Mouse (Mus musculus): ENCODE results near the gene Got2. TPM values are rescaled to one million over a fixed set of nuclear protein-coding genes. Genes with fewer than 3 reads are reported as not detected.
"Not testable (repeated sequence)": the region's sequence is repeated elsewhere in the genome, so short reads cannot be mapped to it uniquely, and the experiment has no call there.

Got2 gene
- polyA plus RNA-seq, 1 experiment: 38.4 TPM

DNA sequence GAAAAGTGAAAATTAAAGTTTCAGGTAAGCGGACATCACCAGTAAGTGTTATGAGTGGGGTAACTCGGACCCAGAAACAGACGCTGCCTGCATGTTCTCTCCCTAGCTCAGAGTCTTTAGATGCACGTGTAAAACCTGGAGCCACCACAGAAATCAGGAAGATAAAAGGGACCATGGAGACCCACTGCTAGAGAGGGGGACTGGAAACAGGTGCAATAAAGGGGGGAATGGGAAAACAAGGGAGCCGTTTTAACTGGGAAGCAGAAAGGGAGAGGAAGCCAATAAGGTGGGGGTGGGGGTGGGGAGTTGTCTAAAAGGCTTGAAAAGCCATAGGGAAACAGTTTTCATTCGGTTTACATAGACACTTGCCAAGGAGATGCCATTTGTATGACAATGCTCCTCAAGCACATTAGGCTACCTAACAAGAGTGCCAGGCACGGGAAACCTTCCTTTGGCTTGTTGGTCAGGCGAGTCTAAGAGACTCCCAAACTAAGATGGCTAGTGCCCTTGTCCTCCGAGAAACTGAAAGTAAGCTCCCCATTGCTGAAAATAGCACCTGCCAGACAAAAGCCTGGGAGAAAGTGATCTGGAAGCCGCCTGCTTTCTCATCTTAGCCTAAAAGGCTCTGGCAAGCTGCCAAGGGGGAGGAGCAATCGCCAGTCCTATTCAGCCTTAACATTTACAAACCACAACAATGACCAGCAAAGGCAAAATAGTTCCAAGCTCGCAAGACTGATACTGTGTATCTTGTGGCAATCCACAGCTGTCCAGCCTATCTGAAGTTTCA is 10.0 kb downstream of the Got2 start:
- H3K4me1 ChIP-seq (ENCODE audit: control insufficient read depth, insufficient read depth, insufficient read length): no peaks in the 10 kb centered on the region
- no peaks in the 10 kb centered on the region for H3K27me3 ChIP-seq (ENCODE audit: control insufficient read depth, insufficient read depth, low read length)
- no peak for TF ChIP-seq CTCF (IDR thresholded peaks at IDR 0.05; ENCODE audit: extremely low read depth, insufficient read depth, insufficient read length, insufficient replicate concordance)
- TF ChIP-seq POLR2A (IDR thresholded peaks at IDR 0.05; ENCODE audit: low read depth, low read length): no peak
- 68% methylated on average over 12 of the region's 12 CpGs for WGBS
- H3K27ac ChIP-seq (ENCODE audit: insufficient read depth, low read length): no peak overlapping the region
- peaks cover 18% of the 10 kb centered on the region for H3K36me3 ChIP-seq (ENCODE audit: control insufficient read depth, insufficient read depth, low read length)
- DNase-seq (ENCODE audit: low read depth in 1 of 2, low spot score in 2 of 2): no peak
- H3K4me3 ChIP-seq (ENCODE audit: extremely low read depth, insufficient read depth, insufficient read length): no peak overlapping the region

DNA sequence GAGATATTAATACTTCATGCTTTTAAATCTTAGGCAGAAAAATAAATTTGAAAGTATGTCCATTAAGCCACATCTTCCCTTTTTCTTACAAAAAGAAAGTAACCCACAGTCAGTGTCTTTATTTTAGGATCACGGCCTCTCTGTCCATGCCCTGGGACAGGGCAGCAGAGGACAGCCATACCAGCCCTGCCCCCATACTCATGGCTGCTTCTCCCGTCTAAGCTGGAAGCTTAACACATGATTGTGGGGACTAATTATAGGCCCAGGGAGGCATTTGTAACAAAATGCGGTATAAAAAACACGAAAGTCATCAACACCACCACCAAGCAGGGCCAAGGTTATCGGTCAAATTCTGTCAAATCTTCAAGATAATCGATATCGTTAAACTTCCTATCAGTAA is 13.1 kb downstream of the Got2 start:
- TF ChIP-seq POLR2A (IDR thresholded peaks at IDR 0.05; ENCODE audit: low read depth, low read length): no peak
- no peak for TF ChIP-seq CTCF (IDR thresholded peaks at IDR 0.05; ENCODE audit: extremely low read depth, insufficient read depth, insufficient read length, insufficient replicate concordance)
- H3K27ac ChIP-seq (ENCODE audit: insufficient read depth, low read length): no peak overlapping the region
- H3K27me3 ChIP-seq (ENCODE audit: control insufficient read depth, insufficient read depth, low read length): no peaks in the 10 kb centered on the region
- no peak for DNase-seq (ENCODE audit: low read depth in 1 of 2, low spot score in 2 of 2)
- H3K36me3 ChIP-seq (ENCODE audit: control insufficient read depth, insufficient read depth, low read length): peaks cover 33% of the 10 kb centered on the region
- WGBS: 97% methylated on average over 7 of the region's 7 CpGs
- H3K4me3 ChIP-seq (ENCODE audit: extremely low read depth, insufficient read depth, insufficient read length): no peak overlapping the region
- H3K4me1 ChIP-seq (ENCODE audit: control insufficient read depth, insufficient read depth, insufficient read length): no peaks in the 10 kb centered on the region

DNA sequence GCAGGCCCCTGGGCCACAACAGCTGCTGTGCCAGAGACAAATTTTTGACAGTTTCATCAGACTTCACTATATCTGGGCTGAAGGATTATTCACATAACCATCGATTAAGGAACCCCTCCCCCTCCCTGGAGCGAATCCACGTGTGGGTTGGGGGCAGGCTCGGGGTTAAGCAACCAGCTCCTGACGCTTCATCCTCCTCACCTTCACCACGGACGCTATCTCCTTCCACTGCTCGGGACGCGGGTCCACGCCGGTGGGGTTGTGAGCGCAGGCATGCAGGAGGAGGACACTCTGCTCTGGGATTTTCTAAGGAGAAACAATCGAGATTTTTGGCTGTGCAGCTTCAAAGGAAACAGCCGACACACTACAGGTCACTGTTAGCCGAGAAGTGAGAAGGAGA is 16.7 kb downstream of the Got2 start:
- DNase-seq (ENCODE audit: low read depth in 1 of 2, low spot score in 2 of 2): no peak
- no peaks in the 10 kb centered on the region for H3K4me1 ChIP-seq (ENCODE audit: control insufficient read depth, insufficient read depth, insufficient read length)
- H3K36me3 ChIP-seq (ENCODE audit: control insufficient read depth, insufficient read depth, low read length): peaks cover 45% of the 10 kb centered on the region
- WGBS: 92% methylated on average over 16 of the region's 16 CpGs
- H3K27ac ChIP-seq (ENCODE audit: insufficient read depth, low read length): no peak overlapping the region
- H3K27me3 ChIP-seq (ENCODE audit: control insufficient read depth, insufficient read depth, low read length): no peaks in the 10 kb centered on the region
- no peak overlapping the region for H3K4me3 ChIP-seq (ENCODE audit: extremely low read depth, insufficient read depth, insufficient read length)
- no peak for TF ChIP-seq CTCF (IDR thresholded peaks at IDR 0.05; ENCODE audit: extremely low read depth, insufficient read depth, insufficient read length, insufficient replicate concordance)
- no peak for TF ChIP-seq POLR2A (IDR thresholded peaks at IDR 0.05; ENCODE audit: low read depth, low read length)

DNA sequence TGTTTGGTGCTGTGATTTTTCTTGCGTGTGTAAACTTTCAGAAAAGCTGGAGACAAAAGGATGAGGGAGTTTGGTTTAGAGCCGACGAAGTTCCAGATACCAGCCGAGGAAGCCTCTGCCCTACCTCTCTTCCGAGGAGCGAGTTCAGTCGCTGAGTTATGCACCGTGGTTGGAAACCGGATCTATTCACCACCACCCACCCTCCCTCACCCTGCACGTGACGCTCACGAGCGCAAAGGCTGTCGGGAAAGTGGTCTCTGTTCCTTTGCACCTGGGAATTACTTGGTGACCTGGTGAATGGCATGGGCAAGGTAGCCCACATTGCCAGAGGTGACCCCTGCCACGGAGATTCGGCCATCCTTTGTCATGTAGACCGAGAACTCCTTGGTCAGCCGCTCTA is 23.5 kb downstream of the Got2 start:
- not testable (repeated sequence) for H3K27me3 ChIP-seq (ENCODE audit: control insufficient read depth, insufficient read depth, low read length); H3K4me1 ChIP-seq (ENCODE audit: control insufficient read depth, insufficient read depth, insufficient read length); H3K27ac ChIP-seq (ENCODE audit: insufficient read depth, low read length); DNase-seq (ENCODE audit: low read depth in 1 of 2, low spot score in 2 of 2); H3K4me3 ChIP-seq (ENCODE audit: extremely low read depth, insufficient read depth, insufficient read length)
- peaks cover 22% of the 10 kb centered on the region for H3K36me3 ChIP-seq (ENCODE audit: control insufficient read depth, insufficient read depth, low read length)
- 95% methylated on average over 18 of the region's 18 CpGs for WGBS

DNA sequence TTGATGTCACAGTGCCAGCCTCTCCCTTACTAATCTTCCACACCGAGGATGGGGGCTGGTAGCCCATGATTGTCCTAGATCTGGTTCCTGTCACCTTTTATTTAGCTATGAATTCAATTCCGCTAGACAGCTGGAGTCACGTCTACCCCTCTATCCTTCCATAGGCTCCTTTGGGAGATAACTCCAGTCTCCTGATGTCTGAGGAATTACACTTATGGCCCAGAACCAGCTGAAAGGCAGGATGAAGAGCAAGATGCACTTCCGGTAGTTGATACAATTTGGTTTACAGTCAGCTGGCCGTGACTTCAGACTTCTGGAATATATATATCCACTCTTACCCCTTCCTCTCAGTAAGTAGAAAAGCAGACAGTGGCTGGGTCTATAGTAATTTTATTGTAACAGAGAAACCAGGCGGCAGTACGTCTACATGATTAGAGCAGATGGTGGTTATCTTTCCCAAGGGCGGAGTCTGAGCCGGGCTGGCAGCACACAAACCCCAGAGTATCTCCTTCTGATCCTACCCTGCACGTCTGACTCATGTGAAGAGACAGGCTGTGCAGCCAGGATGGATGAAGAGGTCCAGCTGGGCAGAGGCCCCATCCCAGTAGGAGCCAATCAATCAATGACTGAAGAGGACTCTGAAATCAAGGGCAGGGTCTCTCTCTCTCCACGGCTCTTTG is 24.4 kb downstream of the Got2 start:
- not testable (repeated sequence) for H3K4me3 ChIP-seq (ENCODE audit: extremely low read depth, insufficient read depth, insufficient read length); H3K27ac ChIP-seq (ENCODE audit: insufficient read depth, low read length); H3K27me3 ChIP-seq (ENCODE audit: control insufficient read depth, insufficient read depth, low read length); H3K4me1 ChIP-seq (ENCODE audit: control insufficient read depth, insufficient read depth, insufficient read length); DNase-seq (ENCODE audit: low read depth in 1 of 2, low spot score in 2 of 2)
- 85% methylated on average over 11 of the region's 11 CpGs for WGBS
- H3K36me3 ChIP-seq (ENCODE audit: control insufficient read depth, insufficient read depth, low read length): peaks cover 15% of the 10 kb centered on the region

DNA sequence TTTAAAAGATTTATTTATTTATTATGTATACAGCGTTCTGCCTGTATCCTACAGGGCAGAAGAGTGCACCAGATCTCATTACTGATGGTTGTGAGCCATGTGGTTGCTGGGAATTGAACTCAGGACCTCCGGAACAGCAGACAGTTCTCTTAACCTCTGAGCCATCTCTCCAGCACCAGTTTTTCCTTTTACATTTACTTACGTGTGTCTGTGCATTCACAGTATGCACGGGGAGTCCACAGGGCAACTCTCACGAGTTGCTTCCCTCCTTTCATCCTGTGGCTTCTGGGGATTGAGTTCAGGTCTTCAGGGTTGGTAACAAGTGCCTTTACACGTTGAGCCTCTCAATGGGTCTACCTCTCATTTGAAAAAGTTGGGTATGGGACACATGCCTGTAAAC is 34.2 kb downstream of the Got2 start:
- Histone ChIP-seq H3K4me3 (ENCODE audit: extremely low read depth, insufficient read depth, insufficient read length) (no peak overlapping the region), H3K27me3 (ENCODE audit: control insufficient read depth, insufficient read depth, low read length) (no peaks in the 10 kb centered on the region), H3K36me3 (ENCODE audit: control insufficient read depth, insufficient read depth, low read length) (no peaks in the 10 kb centered on the region), H3K27ac (ENCODE audit: insufficient read depth, low read length) (no peak overlapping the region), H3K4me1 (ENCODE audit: control insufficient read depth, insufficient read depth, insufficient read length) (peaks cover 6% of the 10 kb centered on the region; the same call in 1 of the 2 replicates)
- TF ChIP-seq CTCF (IDR thresholded peaks at IDR 0.05; ENCODE audit: extremely low read depth, insufficient read depth, insufficient read length, insufficient replicate concordance) (no peak), POLR2A (IDR thresholded peaks at IDR 0.05; ENCODE audit: low read depth, low read length) (no peak)
- DNase-seq (ENCODE audit: low read depth in 1 of 2, low spot score in 2 of 2): no peak
- WGBS: 87% methylated on average over 6 of the region's 6 CpGs
